Mouse (Mus musculus) heart, postnatal 25 days (tissue): Measurements from ENCODE around the gene 4930402K13Rik. TPM values are rescaled to one million over a fixed set of nuclear protein-coding genes. Genes with fewer than 3 reads are reported as not detected.
"Not testable (repeated sequence)": the region's sequence is repeated elsewhere in the genome, so short reads cannot be mapped to it uniquely, and the experiment has no call there.

Experiments used
- DNase-seq: peaks from one replicate; pipeline ENCODE4 v3.0.0; 2022; ENCODE audit warnings: low spot score
- intact Hi-C: fragments of 180-260 bp; cut with DNase I; formaldehyde crosslinking; loops from one replicate; pipeline ENCODE4 v1.15.1; 2025
- total RNA-seq, 2 experiments: library from RNA; stranded (reverse); gene quantifications; 2 replicates each; pipeline ENCODE4 v1.2.3; 2021

Gene 4930402K13Rik
- not detected for total RNA-seq

- DNase-seq, result no peak
- intact Hi-C loops, result no loop called here
Observed at GRCm38 (mm10) chrX:9104262-9104661, at the start of gene 4930402K13Rik. Gene 4930402K13Rik (plus strand): TSS chrX:9104562.

GRCm38 (mm10) chrX:9060952-9061351, 43.4 kb upstream of the 4930402K13Rik start:
- peak; percentile 31 for DNase-seq
- intact Hi-C loops, result not testable (repeated sequence)

DNA sequence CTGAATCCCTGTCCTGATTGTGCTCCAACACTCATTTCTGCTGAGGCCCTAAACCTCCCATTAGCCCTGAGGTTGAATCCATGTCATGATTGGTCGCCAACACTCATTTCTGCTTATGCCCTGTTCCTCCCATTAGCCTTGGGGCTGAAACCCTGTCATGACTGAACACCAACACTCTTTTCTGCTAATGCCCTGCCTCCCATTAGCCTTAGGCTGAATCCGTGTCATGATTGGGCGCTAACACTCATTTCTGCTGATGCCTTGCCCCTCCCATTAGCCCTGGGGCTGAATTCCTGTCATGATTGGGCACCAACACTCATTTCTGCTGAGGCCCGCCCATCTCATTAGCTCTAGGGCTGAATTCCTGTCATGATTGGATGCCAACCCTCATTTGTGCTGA, 42.3 kb upstream of the 4930402K13Rik start:
- DNase-seq, result no peak
- intact Hi-C loops, result no loop called here

DNA sequence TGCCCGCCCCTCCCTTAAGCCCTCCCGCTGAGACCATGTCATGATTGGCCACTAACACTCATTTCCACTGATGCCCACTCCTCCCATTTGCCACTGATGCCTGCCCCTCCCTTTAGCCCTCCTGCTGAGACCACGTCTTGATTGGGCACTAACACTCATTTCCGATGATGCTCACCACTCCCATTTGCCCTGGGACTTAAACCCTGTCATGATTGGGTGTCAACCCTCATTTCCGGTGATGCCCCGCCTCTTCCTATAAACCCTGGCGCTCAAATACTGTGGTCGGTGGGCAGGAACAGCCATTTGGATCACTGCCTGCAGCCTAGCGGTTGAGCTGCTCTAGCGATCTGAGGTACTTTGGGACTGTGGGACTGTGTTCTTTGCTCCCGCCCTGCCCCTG, 41.6 kb upstream of the 4930402K13Rik start, which contains the start of gene Fthl17f:
Gene Fthl17f (plus strand): TSS at position 301 of the 400 bp plus-strand sequence.
- intact Hi-C loops, DNase-seq: not testable (repeated sequence)

GRCm38 (mm10) chrX:9077699-9078098, 26.7 kb upstream of the 4930402K13Rik start:
- DNase-seq, intact Hi-C loops: not testable (repeated sequence)

- intact Hi-C loops, DNase-seq: not testable (repeated sequence)
Observed at GRCm38 (mm10) chrX:9095066-9095465, 9.3 kb upstream of the 4930402K13Rik start.

GRCm38 (mm10) chrX:9110381-9110780, 6.0 kb downstream of the 4930402K13Rik start:
- DNase-seq, result no peak
- intact Hi-C loops, result no loop called here

DNA sequence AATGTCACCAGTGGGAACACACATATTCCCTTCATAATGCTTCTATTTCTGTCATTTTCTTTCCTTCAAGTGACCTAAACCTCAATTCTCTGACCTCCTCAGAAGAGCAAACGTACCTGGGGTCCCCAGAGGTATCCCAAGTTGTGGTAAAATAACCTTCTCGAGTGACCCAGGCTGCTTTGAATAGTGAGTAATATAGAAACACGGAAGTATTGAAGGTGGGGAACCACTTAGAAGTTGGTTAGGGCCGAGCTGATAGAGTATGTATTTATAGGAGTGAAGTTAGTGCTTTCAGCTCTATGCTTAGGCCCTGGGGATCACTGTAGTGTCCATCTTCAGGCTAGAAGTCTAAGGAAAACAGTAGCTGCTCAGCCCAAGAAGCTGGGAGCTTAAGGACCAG, 20.6 kb downstream of the 4930402K13Rik start:
- intact Hi-C loops, result loop anchor here (5.0 kb wide), 1 partner anchor 397 kb away; no protein-coding TSS in a partner anchor
- no peak for DNase-seq

GRCm38 (mm10) chrX:9128317-9128831, 24.0 kb downstream of the 4930402K13Rik start:
- no peak for DNase-seq
- intact Hi-C loops, result loop anchor here (2.0 to 5.0 kb wide), 2 partner anchors 92 to 394 kb away; no protein-coding TSS in a partner anchor

GRCm38 (mm10) chrX:9139290-9139948, 35.1 kb downstream of the 4930402K13Rik start:
- DNase-seq, result no peak
- intact Hi-C loops, result no loop called here

GRCm38 (mm10) chrX:9142669-9143068, 38.3 kb downstream of the 4930402K13Rik start:
- no peak for DNase-seq
- intact Hi-C loops, result no loop called here

Other genes starting within 250 kb of the 4930402K13Rik start
- not detected for gene Gm5751, start 230.3 kb upstream of the 4930402K13Rik start, total RNA-seq
- under 1 TPM; 0.81 to 0.83 TPM for gene B630019K06Rik, start 212.2 kb upstream of the 4930402K13Rik start, total RNA-seq
- not detected for gene Fthl17b, start 141.6 kb upstream of the 4930402K13Rik start, total RNA-seq
- gene Fthl17c, start 128.0 kb upstream of the 4930402K13Rik start, total RNA-seq, result not detected
- not detected for gene Fthl17d, start 117.8 kb upstream of the 4930402K13Rik start, total RNA-seq
- gene Fthl17e, start 71.1 kb upstream of the 4930402K13Rik start, total RNA-seq, result not detected
- not detected for gene Fthl17f, start 41.5 kb upstream of the 4930402K13Rik start, total RNA-seq
- 1 to 10 TPM; 3.9 to 4.0 TPM for gene Lancl3, start 95.3 kb downstream of the 4930402K13Rik start, total RNA-seq
- not detected for gene Gm14862, start 152.3 kb downstream of the 4930402K13Rik start, total RNA-seq
- 1 to 10 TPM; 6.4 to 8.0 TPM for gene Xk, start 168.2 kb downstream of the 4930402K13Rik start, total RNA-seq
- gene H2al1m, start 179.2 kb downstream of the 4930402K13Rik start, total RNA-seq, result not detected
- not detected for gene H2al1k, start 246.1 kb downstream of the 4930402K13Rik start, total RNA-seq